Mouse (Mus musculus) hematopoietic stem cell, adult 5-6 weeks (primary cell): ENCODE results near the gene Gm20604. TPM values are rescaled to one million over a fixed set of nuclear protein-coding genes. Genes with fewer than 3 reads are reported as not detected.

Experiments used
- ATAC-seq, 2 experiments: fragments of 125-278 bp in 1 of 2; replicated peaks in 1 of 2; 2 replicates each; pipeline ENCODE4 v1.8.0; 2016 to 2017; ENCODE audit warnings: inconsistent platforms in 2 of 2, mild to moderate bottlenecking in 2 of 2, moderate number of reproducible peaks in 2 of 2, low read depth in 1 of 2, moderate TSS enrichment in 1 of 2; ENCODE audit not compliant: low FRiP score in 2 of 2, poor library complexity in 2 of 2, severe bottlenecking in 2 of 2, insufficient read depth in 1 of 2, low TSS enrichment in 1 of 2
- total RNA-seq: library from RNA; stranded (forward); fragments of 172-1452, 232-1000 nt; gene quantifications from 2 replicates; pipeline ENCODE4 v1.2.3, GENCODE M21; 2017

Gm20604 gene
- total RNA-seq, result 7.3 and 9.8 TPM in 2 replicates

DNA sequence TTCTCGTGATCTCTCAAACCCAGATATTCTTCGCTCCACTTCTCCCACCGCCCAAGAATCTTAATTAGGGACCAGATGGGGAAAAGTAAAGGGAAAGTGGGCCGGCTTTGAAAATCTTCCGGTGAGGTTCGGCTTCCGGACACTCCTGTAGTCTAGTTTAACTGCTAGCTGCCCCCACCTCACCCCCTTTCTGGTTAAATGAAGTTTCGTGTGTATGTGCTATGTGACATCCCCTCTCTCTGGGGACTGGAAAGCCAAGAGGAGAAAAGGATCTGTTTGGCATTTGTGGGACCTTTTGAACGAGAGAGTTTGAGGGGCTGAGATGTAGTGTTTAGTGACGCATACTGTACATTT, at the start of gene Gm20604:
Gene Gm20604 (minus strand): TSS at position 270 of the 354 bp plus-strand sequence.
- no peak for ATAC-seq

DNA sequence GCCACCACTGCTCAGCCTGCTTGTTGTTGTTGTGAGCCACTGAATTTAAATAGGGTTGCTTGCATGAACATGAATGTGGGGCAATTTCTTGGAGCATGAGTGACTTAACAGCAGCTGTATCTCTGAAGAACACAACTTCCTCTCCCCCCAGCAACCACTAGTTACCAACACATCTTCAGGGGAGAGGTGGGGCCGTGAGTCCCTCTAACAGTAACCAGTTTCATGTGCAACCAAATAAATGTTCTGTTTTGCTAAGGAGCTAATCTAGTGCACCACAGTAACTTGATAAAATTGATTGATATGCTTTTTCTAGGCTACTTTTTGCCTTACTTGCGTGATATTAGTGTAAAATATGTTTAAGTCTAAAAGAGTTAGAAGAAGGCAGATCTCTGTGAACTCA, 41.1 kb upstream of the Gm20604 start:
- ATAC-seq, result no peak

DNA sequence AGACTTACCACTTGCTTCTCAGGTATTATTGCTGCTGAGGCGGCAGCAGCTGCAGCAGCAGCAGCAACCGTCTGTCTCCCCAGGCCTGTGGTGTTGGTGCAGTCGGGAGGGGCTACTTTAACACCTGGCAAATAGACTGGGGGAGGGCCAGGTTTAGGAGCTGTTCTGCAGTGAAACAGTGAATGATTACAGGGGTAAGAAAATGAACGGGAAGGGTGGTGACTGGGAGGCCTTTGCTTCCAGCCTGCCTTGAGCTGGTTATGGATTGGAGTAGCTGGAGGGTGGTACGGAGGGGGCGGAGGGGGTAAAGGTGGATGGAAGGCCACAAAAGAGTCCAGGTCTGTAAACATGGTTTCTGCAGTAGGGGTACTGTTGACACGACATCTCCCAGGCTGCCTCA, 29.5 kb upstream of the Gm20604 start:
- no peak for ATAC-seq

DNA sequence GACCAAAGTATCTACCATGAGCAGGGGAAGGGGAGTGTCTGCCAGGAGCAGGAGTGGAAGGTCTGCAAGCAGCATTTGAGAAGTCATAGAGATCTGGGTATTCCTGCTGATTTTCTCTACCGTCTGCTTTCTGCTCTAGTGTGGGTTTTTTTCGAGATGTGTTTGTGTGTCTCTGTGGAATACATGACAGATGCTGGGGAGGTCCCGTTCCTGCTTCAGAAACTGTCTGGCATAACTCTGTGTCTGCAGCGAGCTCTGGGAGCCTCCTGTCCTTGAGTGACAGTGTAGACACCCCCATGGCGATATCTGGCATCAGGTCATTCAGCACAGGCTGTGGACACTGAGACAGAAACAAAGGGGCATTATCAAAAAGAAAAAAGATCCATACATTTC, 27.1 kb upstream of the Gm20604 start:
- ATAC-seq, result no peak

DNA sequence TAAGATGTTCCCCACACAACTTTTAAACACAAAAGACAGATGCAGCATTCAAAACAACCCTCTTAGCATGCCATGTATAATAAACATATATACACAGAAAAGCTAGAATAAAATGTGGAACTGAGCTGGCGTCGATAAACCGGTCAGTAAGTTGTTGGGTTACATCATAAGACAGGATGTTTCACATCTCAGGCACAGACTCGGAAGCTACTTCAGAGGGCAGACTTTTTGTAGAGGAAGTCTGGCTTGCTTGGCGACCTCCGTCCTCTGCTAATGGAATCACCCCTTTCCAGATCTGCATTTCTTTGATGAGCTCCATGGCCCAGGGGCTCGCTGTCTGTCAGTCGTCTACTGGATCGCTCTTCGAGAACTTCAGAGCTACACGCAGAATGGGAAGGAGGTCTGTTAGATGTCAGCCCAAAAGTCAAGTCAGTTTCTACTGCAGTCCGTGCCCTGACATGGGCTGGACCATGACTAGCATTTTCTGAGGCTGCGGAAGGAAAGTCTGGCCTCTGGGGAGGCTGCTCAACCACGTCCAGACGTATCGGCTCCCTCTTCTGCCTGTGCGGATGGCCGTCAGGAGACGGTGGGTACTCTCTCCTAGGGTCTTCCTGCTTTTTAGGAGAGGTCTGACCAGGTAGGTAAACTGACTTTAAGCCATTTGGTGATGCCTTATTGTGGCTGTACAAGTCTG, 26.6 kb upstream of the Gm20604 start:
- peak in 1 of 2 experiments; percentile 56; a peak in 2 of 4 replicates for ATAC-seq

DNA sequence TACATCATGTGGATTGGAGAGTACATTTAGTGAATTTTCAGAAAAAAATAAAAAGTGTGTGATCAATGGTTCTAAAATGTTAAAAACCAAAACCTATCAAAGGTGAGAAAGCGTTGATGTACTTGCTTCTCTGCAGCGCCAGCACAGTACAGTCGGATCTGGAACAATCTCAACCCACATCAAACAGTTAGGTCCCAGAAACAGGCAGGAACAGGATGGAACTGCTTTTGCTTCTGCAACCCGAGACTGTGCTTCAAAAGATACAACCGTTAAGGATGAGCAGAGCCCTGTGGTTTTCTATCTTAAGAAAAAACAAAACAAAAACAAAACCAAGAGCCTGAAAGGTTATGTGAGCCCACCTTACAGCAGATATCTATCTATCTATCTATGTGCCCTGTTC, 24.4 kb upstream of the Gm20604 start:
- ATAC-seq, result no peak

DNA sequence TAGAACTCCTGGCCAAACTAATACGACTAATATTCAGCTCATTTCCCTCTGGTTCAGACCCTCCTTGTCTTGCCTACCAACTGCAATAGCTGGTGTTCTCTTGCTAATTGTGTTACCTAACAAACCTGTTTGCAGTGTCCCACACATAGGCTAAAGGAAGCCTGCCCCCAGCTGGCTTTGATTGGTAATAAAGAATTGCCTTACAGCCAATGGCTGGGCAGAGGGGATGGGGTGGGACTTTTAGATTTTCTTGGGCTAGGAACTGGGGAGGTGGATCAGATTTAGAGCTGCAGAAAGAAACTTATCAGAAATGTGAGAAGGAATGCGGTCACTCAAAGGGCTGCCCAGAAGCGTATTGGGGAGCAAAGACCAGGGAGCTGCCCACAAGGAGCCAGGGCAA, 21.0 kb upstream of the Gm20604 start:
- ATAC-seq, result peak; percentile 17 to 34; a peak in 1 of 4 replicates

DNA sequence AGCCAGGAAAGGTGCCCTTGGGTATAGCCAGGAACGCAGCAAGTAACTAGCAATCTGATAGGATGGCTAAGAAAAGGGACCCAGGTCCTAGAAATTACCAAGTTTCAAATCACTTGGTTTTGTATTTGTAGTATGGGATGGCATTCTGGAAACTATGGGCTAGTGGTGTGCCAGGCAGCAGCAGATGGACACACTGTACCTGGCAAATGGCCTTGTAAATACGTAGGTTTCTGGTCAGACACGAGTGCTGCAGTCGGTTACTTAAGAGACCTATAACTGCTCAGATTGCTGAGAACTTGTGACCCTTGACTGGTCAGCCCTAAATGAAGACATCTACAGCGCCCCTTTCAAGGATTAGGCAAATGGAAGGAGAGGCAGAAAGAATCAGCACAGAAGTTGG, 19.7 kb upstream of the Gm20604 start:
- ATAC-seq, result no peak

DNA sequence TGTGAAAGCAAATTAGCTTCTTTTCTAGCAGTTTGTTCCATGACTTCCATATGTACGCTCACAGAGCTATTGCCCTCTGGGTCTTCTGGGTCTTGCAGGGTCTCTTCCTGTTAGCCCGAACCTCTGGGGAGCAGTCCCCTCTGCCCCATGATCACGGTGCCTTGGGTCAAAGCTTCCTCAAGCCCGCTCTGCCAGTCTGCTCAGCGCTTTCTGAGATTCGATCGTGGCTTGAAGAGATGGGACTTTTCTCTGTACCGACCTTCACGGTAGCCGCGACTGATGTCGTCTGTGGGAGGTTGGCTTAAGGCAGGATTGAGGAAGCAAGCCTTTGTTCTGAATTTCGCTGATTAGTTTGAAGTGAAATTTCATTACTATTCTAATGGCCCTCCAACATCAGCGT, 17.6 kb upstream of the Gm20604 start:
- no peak for ATAC-seq

DNA sequence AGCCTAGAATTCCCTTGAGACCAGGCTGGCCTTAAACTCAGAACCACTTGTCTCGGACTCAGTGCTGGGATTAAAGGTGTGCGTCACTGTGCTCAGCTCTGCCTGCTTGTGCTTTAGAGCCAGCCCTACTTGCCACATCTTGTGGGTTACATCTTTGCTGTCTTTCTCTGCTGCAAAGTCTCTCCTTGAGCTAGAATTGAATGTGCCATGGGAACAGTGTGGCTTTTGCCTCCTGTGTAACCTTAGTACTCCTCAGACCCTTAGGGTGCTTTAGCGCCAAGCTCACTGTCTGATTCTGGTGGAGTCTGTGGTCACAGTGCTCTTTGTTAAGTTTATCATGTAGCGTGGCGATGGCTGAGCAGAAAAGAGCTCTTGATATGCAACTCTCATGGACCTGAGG, 14.2 kb upstream of the Gm20604 start:
- ATAC-seq, result no peak

DNA sequence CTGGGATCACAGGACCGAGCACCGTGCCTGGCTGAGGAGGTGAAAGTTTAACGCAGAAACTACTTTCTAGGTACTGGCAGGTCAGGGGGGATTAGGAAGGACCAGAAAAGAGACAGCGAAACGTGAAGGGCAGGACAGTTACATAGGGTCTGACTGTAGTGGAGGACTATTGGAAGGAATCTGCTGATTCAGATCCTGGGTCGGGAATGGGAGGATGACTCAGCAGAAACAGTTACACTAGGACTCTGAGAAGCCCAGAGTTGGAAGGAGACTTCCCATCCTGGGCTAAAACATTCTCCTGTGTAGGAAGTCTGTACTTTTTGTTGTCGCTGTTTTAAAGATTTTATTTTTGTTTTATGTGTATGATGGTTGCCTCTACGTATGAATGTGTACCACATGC, 13.1 kb upstream of the Gm20604 start:
- ATAC-seq, result no peak

DNA sequence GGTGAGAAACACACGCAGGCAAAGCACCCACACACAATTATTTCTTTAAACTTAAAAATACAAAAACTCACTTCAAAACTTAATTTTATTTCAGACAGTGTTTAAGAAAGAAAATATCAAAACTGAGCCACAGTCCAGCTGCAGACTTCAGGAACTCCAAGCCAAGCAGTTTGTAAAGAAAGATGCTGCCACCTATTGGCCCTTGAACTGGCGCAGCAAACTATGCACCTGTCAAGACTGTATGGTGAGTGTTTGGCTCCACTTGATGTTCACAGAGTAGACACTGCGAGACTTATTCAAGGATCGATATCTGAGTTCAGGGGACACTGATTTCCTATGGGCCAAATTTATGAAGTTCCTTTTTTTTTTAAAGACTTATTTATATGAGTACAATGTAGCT, 10.5 kb upstream of the Gm20604 start:
- ATAC-seq, result no peak

DNA sequence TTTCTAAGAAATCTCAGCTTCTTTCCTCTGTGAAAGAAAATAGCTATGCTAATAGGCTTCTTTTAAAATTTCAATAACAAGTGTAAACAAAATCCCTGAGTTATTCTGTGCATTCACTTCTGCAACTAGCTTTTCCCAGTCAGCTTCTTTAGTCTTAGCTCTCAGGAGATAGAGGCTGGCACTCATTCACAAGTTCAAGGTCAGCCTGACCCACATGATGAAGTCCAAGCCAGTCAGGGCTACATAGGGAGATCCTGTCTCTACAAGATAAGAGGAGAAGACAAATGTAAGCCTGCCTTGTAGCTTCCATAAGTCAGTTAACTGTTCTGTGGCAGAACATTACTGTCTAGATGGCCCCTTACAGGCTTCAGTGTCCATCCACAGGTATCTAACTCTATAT, 5.2 kb upstream of the Gm20604 start:
- ATAC-seq, result no peak

DNA sequence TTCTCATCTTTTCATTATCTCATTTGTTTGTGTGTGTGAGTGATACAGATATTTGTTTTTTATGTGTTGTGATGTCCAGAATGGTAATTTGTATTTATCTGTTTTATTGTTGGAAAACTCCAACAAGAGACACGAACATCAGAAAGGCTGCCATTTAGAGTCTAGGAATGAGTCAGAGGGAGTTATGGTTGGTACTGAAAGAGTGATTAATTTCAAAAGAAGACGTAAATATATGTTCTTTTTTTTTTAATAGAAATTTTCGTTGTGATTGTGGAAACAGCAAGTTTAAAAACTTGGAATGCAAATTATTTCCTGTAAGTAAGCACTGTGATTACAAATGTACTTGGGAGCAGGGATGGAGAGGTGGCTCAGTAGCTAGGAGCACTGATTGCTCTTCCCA, 3.2 kb upstream of the Gm20604 start:
- no peak for ATAC-seq

DNA sequence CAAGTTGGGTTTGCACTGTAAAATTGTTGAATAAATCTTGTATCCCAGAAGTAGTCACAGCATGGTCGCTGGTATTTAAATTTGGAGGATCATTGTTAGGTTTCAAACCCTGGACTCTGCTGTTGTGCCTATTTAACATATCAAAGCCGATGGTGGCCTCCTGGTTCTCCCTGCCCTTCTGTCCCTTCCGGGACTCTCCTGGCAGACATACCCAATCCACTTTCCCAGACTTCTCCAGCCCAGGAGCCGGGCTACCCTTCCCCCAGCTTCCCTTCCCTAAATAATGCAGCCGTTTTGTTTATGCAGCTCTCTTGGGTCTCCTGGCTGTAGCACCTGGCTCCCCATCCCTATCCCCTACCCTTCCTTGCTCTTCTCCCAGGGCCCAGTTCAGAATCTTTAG, 464 bp upstream of the Gm20604 start:
- ATAC-seq, result no peak

DNA sequence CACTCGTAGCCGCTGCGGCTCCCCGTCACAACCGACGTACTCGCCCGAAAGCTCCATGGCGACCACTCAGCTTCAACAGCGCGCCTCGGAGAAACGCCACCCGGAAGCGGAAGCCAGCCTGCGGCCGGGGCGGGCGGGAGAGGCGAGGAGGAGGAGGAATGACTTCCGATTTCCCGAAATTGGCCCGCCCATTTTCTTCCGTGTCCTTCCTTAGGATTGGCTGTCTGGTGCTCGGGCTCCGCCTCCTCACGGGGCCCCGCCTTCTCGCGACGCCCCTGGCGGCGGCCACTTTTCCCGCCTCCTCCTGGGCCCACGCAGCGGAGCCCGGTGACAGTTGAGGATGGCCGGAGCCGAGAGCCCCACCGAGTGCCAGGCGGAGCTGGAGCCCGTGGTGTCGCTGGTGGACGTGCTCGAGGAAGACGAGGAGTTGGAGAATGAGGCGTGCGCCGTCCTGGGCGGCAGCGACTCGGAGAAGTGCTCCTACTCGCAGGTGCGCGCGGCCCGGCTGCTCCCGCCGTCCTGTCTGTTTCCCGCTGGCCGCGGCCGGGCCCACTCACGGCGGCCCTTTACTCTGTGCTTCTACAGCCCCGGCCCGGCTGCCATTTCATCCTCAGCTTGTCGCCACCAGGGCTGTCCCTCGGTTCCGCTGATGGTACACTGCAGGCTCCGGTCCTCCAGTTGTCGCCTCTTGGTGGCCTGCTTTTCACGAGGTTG, 626 bp downstream of the Gm20604 start, which contains the start of the genes Gm28051, Gon7 and Ubr7:
Gene Gm28051 (minus strand): TSS at position 77 of the 714 bp plus-strand sequence.
Gene Gon7 (minus strand): TSS at position 115 of the 714 bp plus-strand sequence.
Gene Ubr7 (plus strand): TSS at position 279 of the 714 bp plus-strand sequence.
- peak; percentile 88 to 96 for ATAC-seq

DNA sequence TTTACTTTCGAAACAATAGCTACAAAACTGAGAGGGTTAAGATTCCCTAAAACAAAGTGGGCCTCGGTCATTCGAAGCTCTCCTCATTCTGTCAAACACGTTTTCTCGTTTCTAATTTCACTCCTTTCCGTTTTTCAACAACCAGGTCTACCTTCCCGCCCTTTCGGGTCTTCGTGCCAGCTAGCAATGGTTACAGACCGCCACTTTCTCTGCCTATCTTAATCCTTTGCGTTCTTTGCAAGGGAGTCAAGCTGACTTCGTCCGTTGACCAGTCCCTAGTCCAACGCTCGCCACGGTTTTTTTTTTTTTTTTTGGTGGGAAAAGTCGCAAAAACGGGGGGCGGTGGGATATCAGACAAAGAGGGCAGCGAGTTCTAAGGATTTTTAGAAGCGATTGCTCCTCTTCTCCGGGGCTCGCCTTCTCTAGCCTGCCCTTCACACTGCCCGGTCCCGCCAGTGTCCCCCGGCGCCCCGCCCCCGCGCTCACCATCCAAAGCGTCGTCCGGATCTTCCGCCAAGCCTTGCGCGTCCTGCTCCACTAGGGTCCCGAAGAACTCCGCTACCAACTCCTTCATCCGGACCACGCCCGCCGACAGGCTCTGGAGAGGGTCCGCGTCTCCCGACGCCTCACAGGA, 1.3 kb downstream of the Gm20604 start:
- peak in 1 of 2 experiments; percentile 47; a peak in 1 of 4 replicates for ATAC-seq

DNA sequence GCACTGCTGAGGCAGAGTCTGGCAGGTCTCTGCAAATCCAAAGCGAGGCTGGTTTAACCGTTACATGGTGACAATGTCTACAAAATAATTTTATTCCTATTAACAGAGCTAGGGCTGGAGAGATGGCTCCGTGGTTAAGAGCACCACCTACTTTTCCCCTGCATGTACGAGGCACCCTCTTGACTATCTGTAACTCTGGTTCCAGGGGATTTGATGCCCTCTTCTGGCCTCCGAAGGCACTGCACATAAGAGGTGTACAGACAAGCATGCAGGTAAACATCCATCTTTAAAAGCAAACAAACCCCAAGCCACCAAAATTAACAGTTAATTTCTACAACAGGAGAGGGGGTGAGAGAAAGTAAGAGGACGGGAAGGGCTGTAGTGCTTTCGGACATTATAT, 2.2 kb downstream of the Gm20604 start:
- ATAC-seq, result no peak
